Mouse (Mus musculus): ENCODE measurements at regions not wholly inside any gene's neighbourhood (a gene's known extent, or its start where the extent isn't known, plus 50 kb on each side); places are given as distances from the start of the nearest gene placed in this dataset.

- no peak for TF ChIP-seq POLR2A (IDR thresholded peaks at IDR 0.05; ENCODE audit: borderline replicate concordance, extremely low read depth, insufficient read depth, insufficient read length, poor library complexity, severe bottlenecking)
- no peak for TF ChIP-seq CTCF (IDR thresholded peaks at IDR 0.05; ENCODE audit: borderline replicate concordance, extremely low read depth, insufficient read depth, insufficient read length)
Observed at GRCm38 (mm10) chr10:37339658-37340057, 200.9 kb upstream of the Marcks start.
